Mouse (Mus musculus) spleen, postnatal 36 days (tissue): ENCODE data around the gene Clpsl2.

ENCODE experiments used
- DNase-seq, 2 experiments: peaks; one replicate each; pipeline ENCODE4 v3.0.0; 2022; ENCODE audit warnings: low spot score in 2 of 2, mixed read lengths in 1 of 2

Gene Clpsl2

DNA sequence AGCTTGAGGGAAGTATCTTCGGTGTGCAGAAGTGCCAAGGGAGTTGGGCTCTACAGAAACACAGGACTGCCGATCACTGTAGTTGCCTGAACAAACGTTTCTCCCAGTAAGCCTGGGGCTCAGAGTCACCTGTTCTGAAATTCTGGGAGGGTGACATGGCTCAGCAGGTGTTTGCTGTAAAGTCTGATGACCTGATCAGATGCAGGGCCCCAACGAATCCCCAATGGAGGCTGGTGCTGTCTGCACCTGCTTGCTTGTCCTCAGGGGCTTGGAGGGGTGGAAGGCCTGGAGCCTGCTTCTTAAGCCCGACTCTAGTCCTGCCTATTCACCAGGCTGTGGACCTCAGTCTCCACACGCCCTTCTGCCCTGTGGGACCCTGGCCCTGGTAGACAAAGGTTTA lies 8.6 kb downstream of the Clpsl2 start:
- DNase-seq = no peak

DNA sequence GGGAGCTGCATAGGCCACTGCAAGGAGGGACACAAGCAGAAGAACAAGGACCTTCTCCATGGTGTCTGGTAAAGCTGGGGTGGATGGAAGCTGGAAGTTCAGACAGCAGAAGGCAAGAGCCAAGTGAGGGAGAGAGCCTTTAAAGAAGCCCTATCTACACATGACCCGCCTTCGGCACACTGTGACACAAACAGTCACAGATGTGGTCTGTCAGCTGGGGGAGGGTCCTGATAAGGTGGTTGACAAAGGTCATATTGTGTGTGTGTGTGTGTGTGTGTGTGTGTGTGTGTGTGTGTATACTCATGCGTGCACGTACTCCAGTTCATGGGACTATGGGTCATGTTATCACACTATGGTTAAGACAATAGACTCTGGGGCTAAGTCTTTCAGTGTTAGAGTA lies 11.4 kb downstream of the Clpsl2 start, which contains the start of gene Clps:
Gene Clps, minus strand, starts transcription at position 169 of the 400 bp plus-strand sequence.
- DNase-seq = no peak

DNA sequence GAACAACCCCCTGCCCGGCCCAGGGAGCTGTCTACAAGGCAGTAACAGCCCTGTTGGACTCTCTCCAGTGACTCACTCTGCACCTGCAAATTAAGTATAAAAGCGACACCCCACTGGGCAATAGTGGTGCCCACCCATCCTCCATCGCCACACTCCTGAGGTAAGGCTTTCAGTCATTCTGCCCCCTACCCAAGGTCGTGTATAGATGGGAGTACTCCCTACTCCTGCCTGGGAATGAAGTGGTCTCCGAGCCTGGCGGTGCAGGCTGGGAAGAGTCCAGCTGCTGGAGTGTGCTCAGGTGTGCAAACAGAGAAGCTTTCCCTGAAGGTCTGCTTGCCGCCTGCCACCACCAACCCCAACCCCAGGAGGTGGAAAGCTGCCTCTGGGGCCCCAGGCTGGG lies 12.4 kb downstream of the Clpsl2 start:
- DNase-seq = no peak

DNA sequence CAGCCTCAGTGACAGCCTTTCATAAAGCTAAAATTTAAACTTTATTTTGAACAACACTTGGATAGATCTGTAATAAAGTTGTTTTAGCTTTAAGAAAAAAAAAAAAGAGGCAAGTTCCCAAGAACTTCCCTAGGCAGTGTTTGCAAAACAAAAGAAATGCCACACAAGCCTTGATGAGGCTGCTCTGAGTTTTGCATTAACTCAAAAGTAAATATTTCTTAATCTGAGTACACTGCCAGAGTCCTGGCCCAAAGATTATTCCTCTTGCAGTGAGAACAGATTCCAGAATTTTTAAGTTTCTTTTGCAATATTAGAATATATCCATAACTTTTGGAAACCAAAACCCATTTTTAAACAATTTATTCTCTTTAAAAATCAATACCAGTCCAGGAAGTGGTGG lies 16.0 kb downstream of the Clpsl2 start:
- no peak for DNase-seq

DNA sequence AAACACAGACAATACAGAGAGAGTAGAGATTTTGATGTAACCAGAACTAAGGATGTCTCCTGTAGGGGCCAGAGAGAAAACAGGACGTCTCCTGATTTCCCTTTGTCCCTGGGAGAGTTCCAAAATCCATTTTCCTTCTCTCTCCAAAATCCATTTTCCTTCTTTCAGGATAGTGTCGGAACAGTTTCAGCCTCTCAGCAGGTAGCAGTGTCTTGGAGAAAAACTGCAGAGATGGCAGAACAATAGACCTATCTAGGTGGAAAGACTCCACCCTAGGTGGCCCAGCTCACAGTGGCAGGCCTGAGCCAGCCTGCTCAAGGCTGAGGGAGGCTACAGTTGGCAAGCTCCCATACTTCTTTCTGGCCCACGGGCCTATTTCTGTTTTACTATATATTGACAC lies 18.3 kb downstream of the Clpsl2 start:
- DNase-seq = no peak

DNA sequence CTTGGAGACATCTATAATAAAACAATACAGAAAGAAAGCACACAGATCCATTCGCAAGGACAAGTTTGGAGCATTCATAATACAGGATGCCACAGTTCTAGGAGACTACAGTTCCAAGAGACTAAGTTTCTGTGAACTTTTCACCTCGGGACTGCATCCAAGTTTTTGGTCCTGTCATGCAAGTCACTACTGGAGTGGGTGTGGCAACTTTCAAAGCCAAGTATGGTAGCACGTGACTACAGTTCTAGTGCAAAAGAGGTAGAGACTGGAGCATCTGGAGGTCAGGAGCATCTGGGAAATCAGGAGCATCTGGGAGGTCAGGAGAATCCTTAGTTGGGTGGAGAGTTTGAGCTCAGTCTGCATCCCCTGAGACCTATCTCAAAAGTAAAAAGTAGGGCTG lies 22.7 kb downstream of the Clpsl2 start:
- no peak for DNase-seq

DNA sequence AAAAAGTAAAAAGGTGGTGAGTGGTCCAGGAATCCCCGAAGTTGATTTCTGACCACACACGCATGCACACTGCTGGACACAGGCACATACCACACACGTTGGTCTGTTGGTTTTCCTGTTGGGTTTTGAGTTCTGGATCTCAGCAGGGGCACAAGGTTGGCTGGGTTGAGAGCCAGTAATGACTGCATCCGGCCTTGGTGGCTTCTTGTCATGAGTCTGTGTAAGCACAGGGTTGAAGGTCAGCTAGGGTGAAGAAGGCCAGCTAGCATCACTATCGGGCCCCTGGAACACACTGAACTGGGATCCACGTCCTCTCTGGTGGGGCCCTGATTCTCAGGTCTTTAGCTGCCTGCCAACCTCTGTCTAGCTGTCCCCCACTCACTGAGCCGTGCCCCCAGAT lies 23.3 kb downstream of the Clpsl2 start:
- DNase-seq = no peak

DNA sequence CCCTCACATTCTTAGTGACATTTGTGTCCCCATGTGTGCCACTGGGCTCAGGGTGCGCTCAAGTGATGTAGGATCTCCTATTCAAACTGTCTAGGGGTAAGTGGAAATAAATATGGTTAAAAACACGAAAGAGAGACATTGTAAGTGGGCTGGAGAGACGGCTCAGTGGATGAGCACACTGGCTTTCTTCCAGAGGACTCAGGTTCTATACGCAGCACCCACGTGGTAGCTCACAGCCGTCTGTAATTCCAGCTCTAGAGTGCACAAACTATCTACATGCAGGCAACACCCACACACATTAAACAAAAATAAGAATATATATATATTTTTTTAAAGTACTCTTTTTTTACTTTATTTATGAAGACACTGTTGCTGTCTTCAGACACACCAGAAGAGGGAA lies 23.7 kb downstream of the Clpsl2 start:
- DNase-seq = no peak

DNA sequence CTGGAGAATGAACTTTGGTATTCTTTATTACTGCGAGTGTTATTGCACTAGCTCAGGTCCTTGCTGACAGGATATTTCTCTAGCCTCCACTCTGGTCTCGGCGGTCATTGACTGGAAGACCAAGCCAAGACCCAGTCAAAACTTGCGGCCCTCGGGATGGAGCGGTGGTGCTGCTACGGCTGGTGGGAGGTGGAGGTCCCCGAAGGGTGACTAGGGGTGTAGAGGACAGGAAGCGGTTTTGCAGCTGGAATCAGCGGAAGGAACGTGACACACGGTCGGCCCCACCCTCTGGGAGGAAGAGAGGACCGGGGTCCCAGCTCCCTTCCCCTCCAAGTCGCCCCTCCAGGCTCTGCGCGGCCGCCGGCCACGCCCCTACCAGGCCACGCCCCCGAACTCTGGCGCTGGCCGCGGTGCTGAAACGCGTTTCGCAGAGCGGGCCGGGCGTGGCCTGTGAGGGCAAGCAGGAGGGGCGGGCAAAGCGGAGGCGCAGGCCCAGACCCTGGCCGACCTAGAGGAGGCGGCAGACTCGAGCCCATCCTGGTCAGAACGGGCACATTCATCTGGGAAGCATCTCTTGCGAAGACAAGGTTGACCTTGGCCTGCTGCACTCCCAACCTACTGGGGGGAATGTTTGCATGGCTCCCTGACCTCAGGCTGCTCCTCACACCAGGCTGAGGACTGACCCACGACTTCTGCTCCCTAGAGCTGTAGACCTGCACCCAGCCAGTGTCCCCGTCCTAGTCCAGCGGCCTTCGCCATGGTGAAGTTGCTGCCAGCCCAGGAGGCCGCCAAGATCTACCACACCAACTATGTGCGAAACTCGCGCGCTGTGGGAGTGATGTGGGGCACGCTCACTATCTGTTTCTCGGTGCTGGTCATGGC lies 26.3 kb downstream of the Clpsl2 start, which contains the start of gene Lhfpl5:
Gene Lhfpl5, plus strand, starts transcription at position 398 of the 882 bp plus-strand sequence.
- DNase-seq = no peak

DNA sequence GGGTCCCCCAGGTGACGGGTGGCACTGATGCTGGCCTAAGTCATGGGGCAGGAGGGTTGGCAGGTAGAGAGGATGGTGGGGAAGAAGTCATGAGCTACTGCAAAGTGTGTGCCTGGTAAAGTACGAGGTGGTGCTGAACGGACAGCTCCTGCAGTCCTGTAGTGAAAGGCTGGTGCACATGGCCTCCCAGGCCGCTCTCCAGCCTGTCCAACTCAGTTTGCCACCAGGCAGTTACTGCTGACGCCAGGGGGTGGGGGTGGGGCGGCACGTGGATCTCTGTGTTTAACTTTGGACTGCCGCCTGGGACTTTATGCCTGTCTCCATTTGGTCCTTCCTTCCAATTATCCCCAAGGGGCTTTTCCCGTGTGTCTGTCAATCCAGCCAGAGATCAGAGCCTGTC lies 31.2 kb downstream of the Clpsl2 start:
- DNase-seq = peak in 1 of 2 experiments; percentile 10

DNA sequence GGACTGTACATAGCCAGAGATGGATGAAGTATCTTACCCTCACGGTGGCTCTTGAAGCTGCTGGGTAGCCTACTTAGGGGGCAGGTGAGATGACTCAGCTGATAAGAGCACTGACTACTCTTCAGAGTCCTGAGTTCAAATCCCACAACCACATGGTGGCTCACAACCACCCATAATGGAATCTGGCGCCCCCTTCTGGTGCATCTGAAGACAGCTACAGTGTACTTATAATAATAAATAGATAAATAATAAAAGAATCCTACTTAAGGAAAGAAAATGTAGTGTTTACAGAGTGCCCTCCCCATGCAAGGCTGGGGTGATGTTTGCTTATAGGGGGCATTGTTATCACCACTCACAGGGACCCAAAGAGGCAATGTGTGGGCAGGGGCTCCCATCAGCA lies 31.8 kb downstream of the Clpsl2 start:
- no peak for DNase-seq

DNA sequence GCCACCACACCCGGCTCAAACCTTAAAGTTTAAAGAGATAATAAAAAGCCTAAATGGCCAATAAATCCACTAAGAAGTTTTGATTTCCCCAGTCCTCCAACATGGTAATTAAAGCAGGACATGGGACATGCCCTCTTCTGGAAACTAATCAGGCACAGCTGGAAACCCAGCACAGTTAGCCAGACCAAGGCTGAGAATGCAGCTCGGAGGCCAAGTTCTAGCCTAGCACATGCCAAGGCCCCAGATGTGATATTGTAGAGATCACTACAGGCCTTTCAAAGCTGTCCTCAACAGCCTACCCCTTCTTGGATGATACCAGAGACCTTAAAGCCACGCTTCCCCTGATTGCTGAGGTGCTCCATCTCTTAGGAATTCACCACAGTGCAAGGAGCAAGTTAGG lies 37.3 kb downstream of the Clpsl2 start:
- no peak for DNase-seq

DNA sequence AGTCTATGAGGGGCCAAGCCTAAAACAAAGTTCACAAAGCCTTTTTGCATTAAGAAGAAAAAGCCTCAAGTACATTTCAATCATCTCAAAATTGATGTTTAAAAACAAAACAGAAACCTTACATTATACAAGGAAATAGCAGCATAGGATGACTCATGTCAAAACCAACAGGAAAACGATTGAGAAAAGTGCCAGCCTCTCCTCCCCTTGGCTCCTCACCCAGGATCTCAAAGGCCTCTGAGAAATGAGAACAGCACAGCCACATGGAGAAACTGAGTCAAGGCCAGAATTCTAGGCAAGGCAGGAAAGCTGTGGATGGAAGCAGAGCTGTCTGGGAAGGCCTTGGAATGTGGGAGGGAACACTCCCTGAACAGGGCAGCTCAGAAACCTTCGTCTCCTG lies 39.4 kb downstream of the Clpsl2 start:
- no peak for DNase-seq

DNA sequence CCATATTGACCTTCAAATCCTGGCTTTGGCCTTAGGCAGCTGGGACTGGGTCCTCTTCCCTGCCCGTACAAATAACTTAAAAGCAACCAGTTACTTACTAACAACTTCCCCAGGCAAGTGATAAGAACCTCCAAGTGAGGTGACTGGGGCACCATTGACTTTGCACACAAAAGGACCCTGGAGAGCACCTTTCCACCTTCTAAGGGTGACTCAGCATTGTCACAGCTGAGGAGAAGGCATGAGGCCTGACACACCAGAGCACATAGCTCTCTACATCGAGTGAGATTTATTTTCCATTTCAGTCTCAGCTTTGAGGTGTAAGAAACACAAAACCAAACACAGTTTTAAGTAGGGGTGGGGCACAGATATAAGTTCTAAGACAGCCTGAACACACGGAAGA lies 41.4 kb downstream of the Clpsl2 start:
- DNase-seq = no peak

DNA sequence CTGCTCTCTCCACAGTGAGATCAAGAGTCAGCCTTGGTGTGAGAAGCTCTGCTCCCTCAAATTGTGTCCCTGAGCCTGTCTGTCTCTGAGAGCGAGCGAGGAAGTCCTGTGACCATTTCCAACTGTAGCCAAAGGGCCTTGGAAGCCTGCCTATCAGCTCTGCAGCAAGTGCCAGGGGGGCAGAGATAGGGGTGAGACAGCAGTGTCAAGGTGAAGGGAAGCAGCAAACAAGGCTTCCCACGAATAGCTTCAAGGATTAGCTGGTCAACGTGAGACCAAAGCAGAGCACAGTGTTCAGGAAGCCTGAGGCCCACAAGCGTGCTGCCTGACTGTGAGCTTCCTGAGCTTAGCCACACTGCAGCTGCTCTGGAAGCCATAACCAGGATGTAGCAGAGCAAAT lies 42.3 kb downstream of the Clpsl2 start:
- peak; percentile 27 for DNase-seq

DNA sequence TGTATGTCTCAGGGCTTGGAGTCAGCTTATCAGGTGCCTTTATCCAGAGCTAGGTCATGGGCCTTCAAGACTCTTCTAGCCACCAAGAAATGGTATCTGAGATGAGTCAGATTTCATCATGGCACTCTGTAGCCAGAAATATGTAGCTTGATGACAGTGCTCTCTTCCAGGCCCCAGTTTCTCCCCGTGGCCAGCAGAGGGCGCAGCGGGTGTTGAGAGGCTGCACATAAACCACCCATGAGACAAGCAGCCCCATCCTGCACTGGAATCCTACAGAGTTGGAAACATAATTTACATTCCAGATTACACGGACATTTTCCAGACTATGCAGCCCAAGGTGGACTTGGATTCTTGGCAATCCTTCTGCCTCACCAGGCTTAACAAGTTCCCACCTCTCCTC lies 43.8 kb downstream of the Clpsl2 start:
- peak; percentile 53 to 61 for DNase-seq

DNA sequence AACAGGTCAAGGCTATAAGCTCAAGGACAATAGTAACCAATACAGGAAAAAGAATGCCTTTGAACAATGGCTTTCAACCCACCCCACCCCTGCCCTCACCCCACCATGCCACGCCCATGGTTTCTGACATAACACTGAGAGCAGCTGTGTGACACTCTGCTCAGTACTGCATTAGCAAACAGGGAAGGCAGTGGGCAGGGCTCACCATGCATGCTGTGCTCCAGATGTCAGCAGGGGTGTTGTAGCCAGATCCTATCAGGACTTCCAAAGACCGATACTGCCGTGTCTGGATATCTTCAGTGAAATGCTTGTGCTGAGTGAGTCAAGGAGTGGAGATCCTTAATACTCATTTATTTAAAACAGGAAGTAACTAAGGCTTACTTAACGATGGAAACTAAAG lies 44.8 kb downstream of the Clpsl2 start:
- no peak for DNase-seq

DNA sequence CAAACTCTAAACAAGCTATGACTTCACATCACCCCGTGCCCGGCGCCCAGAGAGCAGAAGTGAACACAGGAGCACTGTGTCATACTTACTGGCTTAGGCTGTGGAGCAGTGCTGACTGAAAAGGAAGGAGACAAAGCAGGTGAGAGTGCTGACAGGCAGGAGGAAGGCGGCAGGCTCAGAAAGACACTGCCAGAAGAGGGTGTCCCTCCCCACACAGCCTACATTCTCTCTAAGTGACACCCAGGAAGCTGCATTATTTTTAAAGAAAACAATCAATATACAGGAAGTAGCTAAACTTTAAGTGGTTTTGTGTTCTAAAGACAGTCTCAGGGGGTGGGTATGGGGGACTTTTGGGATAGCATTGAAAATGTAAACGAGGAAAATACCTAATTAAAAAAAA lies 51.6 kb downstream of the Clpsl2 start:
- no peak for DNase-seq

DNA sequence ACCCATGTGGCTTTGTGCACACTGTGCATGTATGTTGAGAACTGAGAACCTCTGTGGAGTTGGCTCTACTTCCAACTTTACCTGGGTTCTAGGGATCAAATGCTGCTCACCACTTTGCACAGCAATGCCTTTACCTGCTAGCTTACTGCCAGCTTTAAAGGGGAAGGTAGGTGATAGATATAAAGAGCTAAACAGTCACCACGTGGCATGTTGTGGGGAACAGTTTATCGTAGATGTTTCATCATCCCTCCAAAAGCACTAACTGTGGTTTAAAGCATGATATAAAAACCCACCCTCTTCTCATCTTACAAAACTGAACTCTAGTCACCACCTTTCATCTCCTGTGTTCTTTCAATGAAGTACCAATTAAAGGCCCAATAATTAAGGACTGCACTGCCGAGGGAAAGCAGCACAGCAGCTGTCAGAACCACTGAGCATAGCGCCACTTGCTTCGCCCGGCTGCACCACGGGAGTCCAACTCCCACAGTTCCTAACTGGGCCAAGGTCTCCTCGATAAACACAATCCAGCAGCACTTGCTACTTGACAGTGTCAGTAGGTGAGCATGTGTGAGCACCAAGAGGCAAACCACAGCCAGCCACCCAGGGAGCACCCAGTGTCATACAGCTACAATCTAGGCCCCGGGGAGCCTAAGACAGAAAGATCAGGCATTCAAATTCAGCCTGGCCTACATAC lies 52.5 kb downstream of the Clpsl2 start:
- DNase-seq = no peak
